Mouse (Mus musculus): ENCODE results near the gene Fmo6. TPM values are rescaled to one million over a fixed set of nuclear protein-coding genes. Genes with fewer than 3 reads are reported as not detected.

The Fmo6 gene
- polyA plus RNA-seq (2012; rRNA removed): 0.09 TPM in 1 of 2 replicates, not detected in the other

DNA sequence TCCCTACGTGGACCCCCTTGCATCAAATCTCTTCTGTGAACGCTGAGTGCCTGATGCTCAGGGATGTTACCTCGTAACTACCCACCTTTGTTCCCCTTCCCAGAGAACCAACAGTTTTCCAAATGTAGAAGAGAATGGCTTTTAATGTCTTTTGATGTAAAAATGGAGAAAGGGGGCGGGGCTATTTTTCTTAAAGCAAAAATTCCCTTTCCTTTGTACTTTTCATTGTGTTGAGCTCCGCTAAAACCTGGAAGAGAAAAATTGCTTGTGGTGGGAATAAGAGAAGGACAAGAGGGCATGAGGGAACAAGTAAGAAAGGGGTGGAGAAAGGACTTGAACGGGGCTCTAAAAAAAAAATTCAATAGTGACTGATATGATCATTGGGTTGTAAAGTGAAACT is at the start of gene Fmo6:
Gene Fmo6 (minus strand): TSS at position 101 of the 400 bp plus-strand sequence.

GRCm38 (mm10) chr1:162984428-162984827 is 47.1 kb upstream of the Fmo6 start, which contains the start of gene Fmo3:
Gene Fmo3, minus strand, starts transcription at chr1:162984528.

DNA sequence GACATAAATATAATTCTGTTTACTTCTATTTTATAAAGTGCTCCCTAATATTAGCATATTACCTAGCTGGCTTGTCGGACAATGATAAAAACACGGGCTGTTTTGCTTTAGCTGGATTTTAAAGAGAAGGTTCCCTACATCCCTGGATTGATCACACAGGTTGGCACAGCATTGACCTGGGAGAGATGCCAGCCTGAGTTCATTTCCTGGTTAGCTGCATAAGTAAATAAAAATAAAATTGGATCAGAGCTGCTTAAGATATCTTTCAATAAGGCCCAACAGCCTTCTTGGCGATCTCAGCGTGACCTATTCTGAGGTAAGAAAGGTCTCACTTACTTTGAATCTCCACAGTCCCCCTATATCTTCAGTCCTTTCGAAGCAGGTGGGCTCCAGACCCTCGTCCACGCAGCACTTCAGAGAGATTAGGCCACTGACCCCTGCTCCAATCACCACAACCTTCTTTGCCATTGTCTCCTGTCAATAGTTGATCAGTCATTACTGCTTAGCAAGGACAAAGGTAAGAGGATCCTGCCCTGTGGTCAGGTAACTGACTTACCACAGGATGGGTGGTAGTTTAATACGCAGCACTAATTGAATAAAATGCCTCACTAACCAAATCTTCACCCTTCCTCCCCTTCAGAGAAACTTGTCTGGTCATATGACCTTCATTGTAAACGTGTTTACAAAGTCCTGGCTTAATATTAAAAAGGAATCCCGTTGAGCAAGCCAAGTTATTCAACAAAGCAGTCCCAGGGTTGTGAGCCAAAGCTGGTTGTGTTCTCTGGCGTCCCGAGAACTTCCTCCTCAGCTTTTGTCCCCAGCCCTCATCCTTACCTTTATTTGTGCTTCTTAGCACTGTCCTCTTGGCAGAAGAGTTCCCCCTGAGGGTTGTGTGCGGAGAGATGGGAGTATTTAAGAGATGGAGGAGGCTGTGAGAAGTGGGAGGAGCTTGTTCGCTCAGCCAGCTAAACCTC is 39.2 kb downstream of the Fmo6 start, which contains the start of gene Fmo2:
Gene Fmo2 (minus strand): TSS at position 889 of the 974 bp plus-strand sequence.

Other genes starting within 250 kb of the Fmo6 start
- gene Prrc2c, start 197.0 kb downstream of the Fmo6 start, polyA plus RNA-seq (2012; rRNA removed): 38.8 and 71.2 TPM in 2 replicates
- gene Fmo4, start 123.5 kb downstream of the Fmo6 start, polyA plus RNA-seq (2012; rRNA removed): 0.37 and 0.89 TPM in 2 replicates
- 14.8 and 20.7 TPM in 2 replicates for gene Fmo1, start 70.9 kb downstream of the Fmo6 start, polyA plus RNA-seq (2012; rRNA removed)
- 0.16 and 0.17 TPM in 2 replicates for gene Fmo2, start 38.8 kb downstream of the Fmo6 start, polyA plus RNA-seq (2012; rRNA removed)
- not detected in 2 replicates for gene Fmo3, start 47.0 kb upstream of the Fmo6 start, polyA plus RNA-seq (2012; rRNA removed)
- gene Mroh9, start 148.2 kb upstream of the Fmo6 start, polyA plus RNA-seq (2012; rRNA removed): not detected in 2 replicates

All from central nervous system, embryonic 11.5 days (tissue).